Mouse (Mus musculus): ENCODE measurements around the gene Tln1. TPM values are rescaled to one million over a fixed set of nuclear protein-coding genes. Genes with fewer than 3 reads are reported as not detected.
A peak's percentile ranks its signal among the peaks of the same experiment; 100 is the strongest.

Gene Tln1
- 26.4 and 30.1 TPM in 2 replicates for polyA plus RNA-seq (2012; rRNA removed)
- 39.3 and 39.7 TPM in 2 replicates for polyA plus RNA-seq (2014; fragmentation: Nextera tagmentation; extraction: Ambion mirVana)

DNA sequence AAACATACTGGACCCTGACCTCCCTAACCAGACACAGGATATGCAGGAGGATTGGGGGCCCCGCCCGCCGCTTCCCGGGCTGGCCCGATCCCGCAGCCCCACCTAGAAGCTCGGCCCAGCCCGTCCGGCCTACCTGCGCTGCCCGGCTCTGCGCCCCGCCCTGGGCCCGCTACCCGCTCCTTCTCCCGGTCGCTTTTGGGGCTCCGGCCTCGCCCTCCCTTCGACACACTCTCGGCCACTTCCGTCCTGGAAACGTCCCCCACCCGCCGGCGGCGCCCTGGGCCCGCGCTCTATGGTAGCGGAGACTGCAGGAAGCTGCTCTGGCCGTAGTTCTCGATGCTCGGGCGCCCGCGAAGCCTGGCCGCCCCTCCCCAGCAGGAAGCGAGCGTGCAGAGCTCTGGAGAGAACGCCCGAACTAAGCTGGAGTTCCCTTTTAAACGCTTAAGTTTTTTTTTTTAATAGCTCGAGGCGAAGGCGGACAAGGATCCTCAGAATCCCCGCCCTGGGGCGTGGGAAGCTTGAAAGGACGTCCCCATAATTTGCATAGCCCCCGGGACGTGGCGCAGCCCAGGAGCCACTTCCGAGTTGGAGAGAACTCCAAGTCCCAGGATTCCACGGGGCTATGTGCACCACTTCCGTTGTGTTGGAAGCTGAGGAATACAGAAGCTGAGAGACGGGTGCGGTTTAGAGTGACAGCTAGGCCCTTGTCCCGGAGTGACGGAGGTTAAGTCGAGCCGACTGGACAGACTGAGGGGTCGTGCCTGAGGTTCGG, at the start of gene Tln1, which contains the start of gene Creb3:
TSS of gene Tln1 (minus strand) at position 695 of the 772 bp plus-strand sequence.
TSS of gene Creb3 (plus strand) at position 336 of the 772 bp plus-strand sequence.
- ATAC-seq (ENCODE audit: insufficient read depth) (peak; percentile 84), DNase-seq (ENCODE audit: low read depth in 3 of 3, low spot score in 3 of 3) (peak; percentile 95 to 97 (median 96))
- H3K9ac ChIP-seq (replicated peaks), result peak within 1 kb of the TSS; percentile 81
- H3K36me3 ChIP-seq (replicated peaks; ENCODE audit: control insufficient read depth, insufficient read depth, low read depth), result peaks cover 25% of the 10 kb centered on the region
- no peak; the same call in 1 of the 2 replicates for TF ChIP-seq EP300 (IDR thresholded peaks at IDR 0.05; ENCODE audit: low read depth)
- TF ChIP-seq CTCF (IDR thresholded peaks at IDR 0.05; ENCODE audit: low read depth), result 0 out of 2 replicates have a peak, but pooled peaks have one; percentile 18
- under 1% methylated on average over 62 of the region's 62 CpGs for WGBS (ENCODE audit: insufficient replicate concordance)
- no peaks in the 10 kb centered on the region for H3K9me3 ChIP-seq (ENCODE audit: control insufficient read depth, low read length)
- peak within 1 kb of the TSS; percentile 92 for H3K27ac ChIP-seq
- H3K4me1 ChIP-seq (replicated peaks; ENCODE audit: control insufficient read depth in 2 of 2, insufficient read depth in 2 of 2, low read length in 1 of 2), result peaks cover 33 to 48% of the 10 kb centered on the region in 2 experiments
- peak within 1 kb of the TSS; percentile 75 to 97 for H3K4me3 ChIP-seq (ENCODE audit: insufficient read depth in 1 of 2, low read depth in 2 of 2, low read length in 2 of 2)
- no peaks in the 10 kb centered on the region for H3K27me3 ChIP-seq (ENCODE audit: control insufficient read depth, insufficient read depth, low read length)
- H3K4me2 ChIP-seq (ENCODE audit: low read depth), result peak within 1 kb of the TSS; percentile 99

DNA sequence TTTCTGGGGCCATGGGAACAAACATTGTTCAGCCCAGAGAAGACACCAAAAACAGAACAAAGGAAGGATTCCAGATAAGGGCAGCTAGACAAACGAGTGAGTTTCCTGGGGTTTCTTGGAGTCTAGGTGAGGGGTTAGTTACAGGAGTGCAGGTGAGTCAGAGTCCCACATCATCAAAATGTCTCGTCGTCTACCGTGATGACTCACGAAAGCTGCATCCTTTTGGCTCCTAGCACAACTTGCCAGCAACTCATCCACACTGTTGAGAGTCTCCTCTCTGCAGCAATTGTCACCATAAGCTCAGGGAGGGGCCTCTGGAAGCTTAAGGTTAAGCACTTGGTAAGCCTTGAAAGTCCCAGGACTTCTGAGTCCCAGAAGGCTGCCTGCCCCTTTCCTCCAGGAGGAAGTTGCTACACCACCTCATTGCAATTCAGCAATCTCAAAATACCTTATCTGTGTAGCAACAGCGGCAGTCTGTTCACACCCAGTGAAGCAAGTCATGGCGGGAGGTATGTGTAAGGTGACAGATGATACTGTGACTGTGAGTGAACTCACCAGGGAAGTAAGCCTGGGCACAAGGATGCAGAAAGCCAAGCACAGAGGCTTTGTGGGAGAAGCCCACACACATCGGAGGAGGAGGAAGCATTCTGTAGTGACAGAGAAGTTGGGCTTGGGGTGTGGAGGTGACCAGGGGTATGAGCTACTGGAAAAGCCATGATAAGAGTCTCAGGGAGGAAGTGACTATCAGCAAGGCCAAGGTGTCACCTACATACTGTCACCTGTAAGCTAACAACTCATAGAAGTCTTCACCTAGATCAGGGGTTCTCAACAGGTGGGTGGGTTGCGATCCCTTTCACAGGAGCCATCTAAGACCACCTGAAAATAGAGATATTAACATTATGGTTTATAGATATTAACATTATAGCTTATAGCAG, 42.5 kb upstream of the Tln1 start:
- Histone ChIP-seq H3K4me1 (replicated peaks; ENCODE audit: control insufficient read depth in 2 of 2, insufficient read depth in 2 of 2, low read length in 1 of 2) (peaks cover 38 to 41% of the 10 kb centered on the region in 2 experiments), H3K9me3 (ENCODE audit: control insufficient read depth, low read length) (no peaks in the 10 kb centered on the region), H3K9ac (replicated peaks) (peak overlapping the region; percentile 70), H3K36me3 (replicated peaks; ENCODE audit: control insufficient read depth, insufficient read depth, low read depth) (no peaks in the 10 kb centered on the region), H3K4me2 (ENCODE audit: low read depth) (peak overlapping the region; percentile 74), H3K27ac (peak overlapping the region; percentile 96), H3K27me3 (ENCODE audit: control insufficient read depth, insufficient read depth, low read length) (no peaks in the 10 kb centered on the region), H3K4me3 (ENCODE audit: insufficient read depth in 1 of 2, low read depth in 2 of 2, low read length in 2 of 2) (peak overlapping the region; percentile 31 to 35)
- TF ChIP-seq EP300 (IDR thresholded peaks at IDR 0.05; ENCODE audit: low read depth) (peak; percentile 94), CTCF (IDR thresholded peaks at IDR 0.05; ENCODE audit: low read depth) (no peak)
- 27% methylated on average over 9 of the region's 9 CpGs for WGBS (ENCODE audit: insufficient replicate concordance)
- peak; percentile 96 for ATAC-seq (ENCODE audit: insufficient read depth)
- peak; percentile 76 to 81 (median 77) for DNase-seq (ENCODE audit: low read depth in 3 of 3, low spot score in 3 of 3)

DNA sequence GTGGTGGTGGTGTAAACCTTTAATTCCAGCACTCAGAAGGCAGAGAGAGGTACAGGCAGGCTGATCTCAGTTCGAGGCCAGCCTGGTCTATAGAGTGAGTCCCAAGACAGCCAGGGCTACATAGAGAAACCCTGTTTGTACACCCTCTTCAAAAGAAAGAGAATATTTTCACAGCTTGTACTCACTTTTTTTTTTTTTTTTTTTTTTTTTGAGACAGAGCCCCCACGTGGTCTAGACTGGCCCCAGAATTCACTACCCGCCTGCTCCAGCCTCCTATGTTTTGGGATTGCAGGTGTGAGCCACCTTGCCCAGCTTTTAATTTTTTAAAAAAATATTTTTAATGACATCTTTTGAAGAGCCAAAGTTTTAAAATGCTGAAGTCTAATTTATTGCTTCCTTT, 41.6 kb upstream of the Tln1 start:
- 57% methylated on average over 3 of the region's 3 CpGs for WGBS (ENCODE audit: insufficient replicate concordance)
- peak overlapping the region; percentile 96 for H3K27ac ChIP-seq
- H3K4me3 ChIP-seq (ENCODE audit: insufficient read depth in 1 of 2, low read depth in 2 of 2, low read length in 2 of 2), result no peak overlapping the region
- DNase-seq (ENCODE audit: low read depth in 3 of 3, low spot score in 3 of 3) (no peak), ATAC-seq (ENCODE audit: insufficient read depth) (no peak)
- no peaks in the 10 kb centered on the region for H3K27me3 ChIP-seq (ENCODE audit: control insufficient read depth, insufficient read depth, low read length)
- H3K4me2 ChIP-seq (ENCODE audit: low read depth), result peak overlapping the region; percentile 74
- H3K4me1 ChIP-seq (replicated peaks; ENCODE audit: control insufficient read depth in 2 of 2, insufficient read depth in 2 of 2, low read length in 1 of 2), result peaks cover 43 to 47% of the 10 kb centered on the region in 2 experiments
- TF ChIP-seq EP300 (IDR thresholded peaks at IDR 0.05; ENCODE audit: low read depth) (no peak), CTCF (IDR thresholded peaks at IDR 0.05; ENCODE audit: low read depth) (no peak)
- no peaks in the 10 kb centered on the region for H3K9me3 ChIP-seq (ENCODE audit: control insufficient read depth, low read length)
- H3K9ac ChIP-seq (replicated peaks), result no peak overlapping the region
- H3K36me3 ChIP-seq (replicated peaks; ENCODE audit: control insufficient read depth, insufficient read depth, low read depth), result no peaks in the 10 kb centered on the region

DNA sequence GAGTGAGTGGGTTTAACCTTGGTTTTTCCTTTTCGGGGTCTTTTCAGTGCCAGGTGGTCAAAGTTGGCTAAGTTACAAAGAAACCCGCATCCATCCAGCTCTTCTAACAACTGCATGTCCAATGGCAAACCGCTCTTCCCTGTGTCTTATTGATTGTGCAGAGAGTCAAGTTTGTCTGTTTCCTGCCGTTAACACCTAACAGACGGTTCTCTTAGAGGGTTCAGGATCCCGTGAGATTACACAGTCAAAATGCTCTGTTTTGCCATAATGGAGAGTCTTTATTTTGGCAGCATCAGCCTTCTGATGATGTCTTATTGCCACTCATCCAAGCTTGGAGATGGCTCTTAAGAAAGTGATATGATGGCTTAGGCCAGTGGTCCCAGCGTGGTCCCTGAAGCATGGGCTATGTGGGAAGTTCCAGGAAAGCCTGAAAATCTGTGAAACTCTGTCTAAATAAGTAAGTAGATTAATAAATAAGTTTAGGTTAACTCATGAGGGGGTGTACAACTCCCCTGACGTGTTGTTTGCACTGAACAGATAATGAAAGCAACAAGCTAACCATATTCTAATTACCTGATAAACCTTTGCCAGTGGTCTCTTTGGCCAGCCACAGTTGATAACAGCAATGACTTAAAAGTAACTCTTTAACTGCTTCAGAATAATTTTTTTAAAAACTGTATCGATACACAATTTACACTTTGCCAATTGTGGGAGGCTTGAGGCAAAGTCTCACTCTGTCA, 37.9 kb upstream of the Tln1 start:
- Histone ChIP-seq H3K27ac (peak overlapping the region; percentile 36), H3K36me3 (replicated peaks; ENCODE audit: control insufficient read depth, insufficient read depth, low read depth) (no peaks in the 10 kb centered on the region), H3K27me3 (ENCODE audit: control insufficient read depth, insufficient read depth, low read length) (no peaks in the 10 kb centered on the region), H3K4me2 (ENCODE audit: low read depth) (peak overlapping the region; percentile 55), H3K9ac (replicated peaks) (peak overlapping the region; percentile 38), H3K4me3 (ENCODE audit: insufficient read depth in 1 of 2, low read depth in 2 of 2, low read length in 2 of 2) (no peak overlapping the region), H3K9me3 (ENCODE audit: control insufficient read depth, low read length) (no peaks in the 10 kb centered on the region), H3K4me1 (replicated peaks; ENCODE audit: control insufficient read depth in 2 of 2, insufficient read depth in 2 of 2, low read length in 1 of 2) (peaks cover 54 to 56% of the 10 kb centered on the region in 2 experiments)
- WGBS (ENCODE audit: insufficient replicate concordance), result 33% methylated on average over 9 of the region's 9 CpGs
- TF ChIP-seq EP300 (IDR thresholded peaks at IDR 0.05; ENCODE audit: low read depth), result peak; percentile 44; the same call in 1 of the 2 replicates
- TF ChIP-seq CTCF (IDR thresholded peaks at IDR 0.05; ENCODE audit: low read depth), result no peak
- ATAC-seq (ENCODE audit: insufficient read depth) (no peak), DNase-seq (ENCODE audit: low read depth in 3 of 3, low spot score in 3 of 3) (peak in 1 of 3 experiments; percentile 35)

Data from liver, embryonic 14.5 days (tissue).